Mouse (Mus musculus) urinary bladder, adult 2 months (tissue): ENCODE measurements around the gene Col1a1. TPM values are rescaled to one million over a fixed set of nuclear protein-coding genes. Genes with fewer than 3 reads are reported as not detected.

Experiments
- DNase-seq: peaks from one replicate; pipeline ENCODE4 v3.0.0; 2022; ENCODE audit warnings: low spot score
- polyA plus RNA-seq: library from polyadenylated mRNA; depleted of rRNA; stranded (reverse); fragments of >200 nt; gene quantifications from 2 replicates; pipeline ENCODE4 v1.2.3, GENCODE M21; 2012; rRNA removed

Col1a1 gene
- polyA plus RNA-seq, result 953 and 1,532 TPM in 2 replicates

DNA sequence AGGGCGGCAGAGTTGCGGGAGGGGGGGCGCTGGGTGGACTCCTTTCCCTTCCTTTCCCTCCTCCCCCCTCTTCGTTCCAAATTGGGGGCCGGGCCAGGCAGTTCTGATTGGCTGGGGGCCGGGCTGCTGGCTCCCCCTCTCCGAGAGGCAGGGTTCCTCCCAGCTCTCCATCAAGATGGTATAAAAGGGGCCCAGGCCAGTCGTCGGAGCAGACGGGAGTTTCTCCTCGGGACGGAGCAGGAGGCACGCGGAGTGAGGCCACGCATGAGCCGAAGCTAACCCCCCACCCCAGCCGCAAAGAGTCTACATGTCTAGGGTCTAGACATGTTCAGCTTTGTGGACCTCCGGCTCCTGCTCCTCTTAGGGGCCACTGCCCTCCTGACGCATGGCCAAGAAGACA lies at the start of gene Col1a1:
Gene Col1a1 (plus strand): TSS at position 180 of the 400 bp plus-strand sequence.
- peak; percentile 64 for DNase-seq

DNA sequence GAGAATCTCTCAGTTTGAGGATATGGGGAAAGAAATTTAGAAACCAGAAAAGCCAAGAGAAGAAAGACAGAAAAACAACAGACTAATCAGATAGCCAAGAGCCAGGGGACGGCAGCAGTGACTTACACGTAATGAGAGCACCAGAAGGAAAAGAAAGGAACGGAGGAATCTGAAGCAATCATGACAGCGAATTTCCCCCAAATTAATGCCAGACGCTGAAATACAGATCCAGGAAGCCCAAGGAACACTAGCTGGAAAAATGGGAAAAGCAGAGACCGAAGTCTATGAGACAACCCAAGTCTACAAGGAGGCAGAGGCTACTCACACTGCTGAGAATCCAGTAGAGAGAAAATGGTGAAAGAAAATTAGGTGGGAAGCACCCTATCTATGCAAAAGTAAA lies 44.9 kb upstream of the Col1a1 start:
- no peak for DNase-seq

DNA sequence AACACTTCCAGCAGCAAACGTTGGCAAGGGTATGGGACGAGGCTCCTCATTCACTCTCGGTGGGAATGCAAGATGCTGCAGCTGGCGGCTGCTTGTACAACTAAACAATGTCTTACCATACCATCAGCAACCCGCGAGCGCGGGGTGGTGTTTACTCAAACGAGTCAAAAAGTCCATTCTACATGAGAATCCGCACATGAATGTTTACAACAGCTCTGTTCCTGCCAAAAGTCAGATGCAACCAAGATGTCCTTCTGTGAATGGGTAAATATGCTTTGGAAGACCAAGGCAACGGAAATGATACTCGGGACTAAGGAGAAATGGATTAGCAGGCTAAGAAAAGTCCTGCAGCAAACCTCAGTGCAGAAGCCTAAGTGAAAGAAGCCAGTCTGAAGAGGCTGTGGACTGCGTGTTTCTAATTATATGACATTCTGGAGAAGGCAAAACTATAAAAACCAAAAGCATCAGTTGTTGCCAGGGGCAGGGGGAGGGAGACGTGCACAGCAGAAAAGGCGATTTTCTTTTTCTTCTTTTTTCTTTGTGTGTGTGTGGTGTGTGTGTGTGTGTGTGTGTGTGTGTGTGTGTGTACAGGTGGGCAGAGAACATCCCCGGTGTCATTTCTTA lies 39.2 kb upstream of the Col1a1 start:
- DNase-seq, result no peak

DNA sequence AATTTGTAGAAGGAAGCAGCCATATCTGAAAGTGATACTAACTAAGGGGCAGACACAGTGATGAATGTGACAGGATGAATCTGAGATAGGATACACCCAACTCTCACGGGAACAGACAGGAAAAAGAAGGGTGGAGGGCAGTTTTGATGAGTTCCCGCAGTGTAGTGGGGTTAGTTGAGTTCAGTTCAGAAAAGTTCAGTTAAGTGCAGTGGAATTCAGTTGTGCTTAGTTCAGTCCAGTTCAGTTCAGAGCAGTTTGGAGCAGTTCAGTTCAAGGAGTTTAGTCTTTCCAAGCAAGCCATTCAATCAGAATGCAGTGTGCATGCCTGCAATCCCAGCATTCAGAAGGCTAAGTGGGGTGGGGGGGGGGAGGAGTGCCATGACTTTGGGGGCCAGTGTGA lies 34.8 kb upstream of the Col1a1 start:
- DNase-seq, result no peak

DNA sequence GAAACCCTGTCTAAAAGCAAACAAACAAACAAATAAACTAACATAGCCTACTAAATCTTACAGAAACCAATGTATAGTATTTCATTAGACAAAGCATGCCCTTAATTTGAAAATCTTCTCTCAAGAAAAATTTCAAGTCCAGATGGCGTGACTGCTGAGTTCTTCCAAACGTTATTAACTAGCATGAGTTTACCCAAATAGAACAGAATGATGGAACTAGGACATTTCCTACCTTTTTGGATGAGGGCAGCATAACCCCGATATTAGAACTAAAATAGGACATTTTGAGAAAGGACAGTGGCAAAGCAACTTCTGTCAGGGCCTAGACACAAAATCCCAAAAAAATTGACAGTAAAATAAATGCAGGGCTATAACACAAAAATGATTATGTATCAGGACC lies 31.7 kb upstream of the Col1a1 start:
- no peak for DNase-seq

DNA sequence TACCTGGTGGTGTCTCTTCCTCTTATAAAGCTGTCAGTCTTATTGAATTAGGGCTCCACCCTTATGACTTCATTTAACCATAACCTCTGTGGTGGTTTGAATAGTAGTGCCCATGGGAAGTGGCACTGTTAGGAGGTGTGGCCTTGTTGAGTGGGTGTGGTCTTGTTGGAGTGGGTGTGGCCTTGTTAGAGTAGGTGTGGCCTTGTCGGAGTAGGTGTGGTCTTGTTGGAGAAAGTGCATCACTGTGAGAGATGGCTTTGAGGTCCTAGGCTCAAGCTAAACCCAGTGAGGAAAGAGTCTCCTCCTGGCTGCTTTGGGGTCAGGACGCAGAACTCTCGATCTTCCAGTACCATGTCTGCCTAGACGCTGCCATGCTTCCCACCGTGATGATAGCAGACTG lies 25.1 kb upstream of the Col1a1 start:
- no peak for DNase-seq

DNA sequence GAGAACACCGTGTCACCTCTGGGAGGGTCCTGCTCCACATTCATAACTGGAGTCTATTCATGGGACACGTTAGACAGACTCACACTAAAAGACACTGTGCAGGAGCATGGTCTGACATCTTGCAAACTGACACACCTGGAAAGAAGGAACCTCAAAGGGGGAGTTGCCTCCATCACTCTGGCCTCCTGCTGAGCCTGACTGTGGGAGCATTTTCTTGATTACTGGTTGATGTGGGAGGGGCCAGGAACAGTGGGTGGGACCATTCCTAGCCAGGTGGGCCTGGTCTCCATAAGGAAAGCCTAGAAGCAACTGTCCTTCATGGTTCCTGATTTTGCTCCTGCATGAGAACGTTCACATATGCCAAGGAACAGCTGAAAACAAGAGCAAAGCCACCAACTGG lies 23.5 kb upstream of the Col1a1 start:
- no peak for DNase-seq

DNA sequence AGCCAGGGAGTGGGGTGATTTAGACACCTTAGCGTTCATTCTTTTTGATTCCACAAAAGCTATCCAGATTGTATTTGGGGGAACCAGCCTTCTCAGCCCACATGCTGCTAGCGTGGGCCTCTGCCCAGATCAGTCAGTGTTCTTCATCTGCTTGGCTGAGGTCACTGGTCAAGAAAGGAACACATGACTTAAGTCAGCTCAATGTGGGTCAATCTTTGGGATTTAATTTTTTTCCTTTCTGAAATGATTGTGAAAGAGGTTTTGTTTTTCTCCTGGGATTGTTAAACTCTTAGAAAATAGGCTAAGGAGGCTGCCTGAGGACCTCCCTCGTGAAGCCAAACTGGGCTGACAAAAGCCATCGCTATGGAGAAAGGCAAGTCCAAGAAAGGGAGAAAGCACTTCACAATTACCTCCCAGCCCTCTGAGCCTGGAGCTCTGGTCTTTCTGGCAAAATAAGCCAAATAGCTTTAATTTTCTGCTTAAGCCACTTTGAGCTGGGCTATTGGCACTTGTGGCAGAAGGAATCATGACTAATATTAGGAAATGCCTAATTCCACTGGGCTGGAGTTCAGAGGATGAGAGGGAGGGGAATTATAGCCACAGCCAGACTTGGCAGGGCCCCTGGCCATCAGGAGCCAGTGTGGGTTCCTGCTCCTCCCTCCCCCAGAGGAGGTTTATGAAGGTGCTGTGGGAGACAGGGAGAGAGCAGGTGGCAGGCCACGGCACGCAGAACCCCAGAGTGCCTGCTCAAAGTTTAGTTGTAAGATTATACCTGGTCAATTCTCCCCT lies 22.5 kb upstream of the Col1a1 start:
- no peak for DNase-seq

DNA sequence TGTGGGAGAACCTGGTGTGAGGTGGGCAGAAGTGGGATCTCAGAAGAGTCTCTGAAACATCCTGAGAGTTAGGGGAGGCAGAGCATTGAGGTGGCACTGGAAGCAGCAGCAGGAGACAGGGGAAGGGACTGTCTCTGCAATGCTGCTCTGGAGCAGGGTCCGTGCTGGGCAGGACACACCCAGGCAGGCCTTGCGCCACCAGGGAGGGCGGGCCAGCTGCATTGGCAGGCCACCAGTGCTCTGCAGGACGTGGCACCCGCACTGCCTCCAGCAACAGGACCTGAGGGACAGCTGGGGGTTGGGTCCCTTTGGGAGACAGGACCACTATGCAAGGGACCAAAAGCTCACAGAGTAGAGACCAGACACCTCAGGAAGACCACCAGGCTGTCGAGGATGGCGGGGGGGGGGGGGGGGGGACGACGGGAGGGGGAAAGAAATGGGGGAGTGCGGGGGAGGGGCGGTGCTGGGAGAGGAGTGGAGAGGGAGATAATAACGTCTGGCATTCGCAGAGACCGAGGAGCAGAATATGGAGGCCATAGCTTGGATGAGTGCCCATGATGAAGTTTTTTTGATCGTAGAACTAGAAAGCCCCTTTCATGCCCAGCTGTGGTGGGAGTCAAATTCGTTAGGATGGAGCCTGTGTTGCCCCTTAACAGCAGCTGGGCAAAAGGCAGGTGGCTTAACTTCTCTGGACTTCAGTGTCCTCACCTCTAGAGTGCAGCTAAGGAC lies 20.2 kb upstream of the Col1a1 start:
- no peak for DNase-seq

DNA sequence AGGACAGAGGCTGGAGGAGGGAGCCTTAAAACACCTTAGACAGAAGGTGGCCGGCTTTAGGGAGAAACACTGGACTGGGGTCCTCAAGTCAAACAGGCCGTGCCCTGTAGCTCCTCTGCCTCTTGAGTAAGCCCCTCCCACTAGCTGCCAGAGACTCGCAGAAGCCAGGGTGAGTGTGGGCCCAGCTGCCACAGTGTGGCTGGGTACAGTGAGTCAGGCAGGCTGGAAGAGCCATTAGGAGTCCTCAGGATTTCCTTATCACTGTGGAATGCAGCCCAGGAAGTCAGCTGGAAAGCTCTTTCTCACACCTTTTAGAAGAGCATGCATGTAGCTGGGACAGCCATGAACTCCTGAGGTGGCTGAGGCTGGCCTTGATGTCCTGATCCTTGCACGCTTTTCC lies 19.5 kb upstream of the Col1a1 start:
- DNase-seq, result no peak

DNA sequence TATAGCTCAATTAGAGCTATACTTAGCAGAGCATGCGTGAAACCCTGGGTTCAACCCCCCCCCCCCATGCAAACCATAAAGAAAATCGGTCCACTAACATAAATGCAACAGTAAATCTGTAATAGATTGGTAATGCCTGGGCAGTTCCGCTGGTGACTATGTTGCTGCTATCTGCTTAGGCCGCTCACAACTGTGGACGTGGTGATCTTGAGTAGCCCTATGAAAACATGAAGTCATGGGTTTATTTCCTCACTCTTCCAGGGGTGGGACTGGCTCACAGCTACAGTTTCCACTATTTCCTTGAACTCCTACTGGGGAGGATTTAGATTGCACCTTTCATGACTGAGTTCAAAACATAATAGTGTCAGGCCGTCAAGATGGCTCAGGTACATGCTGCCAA lies 18.3 kb upstream of the Col1a1 start:
- DNase-seq, result no peak

DNA sequence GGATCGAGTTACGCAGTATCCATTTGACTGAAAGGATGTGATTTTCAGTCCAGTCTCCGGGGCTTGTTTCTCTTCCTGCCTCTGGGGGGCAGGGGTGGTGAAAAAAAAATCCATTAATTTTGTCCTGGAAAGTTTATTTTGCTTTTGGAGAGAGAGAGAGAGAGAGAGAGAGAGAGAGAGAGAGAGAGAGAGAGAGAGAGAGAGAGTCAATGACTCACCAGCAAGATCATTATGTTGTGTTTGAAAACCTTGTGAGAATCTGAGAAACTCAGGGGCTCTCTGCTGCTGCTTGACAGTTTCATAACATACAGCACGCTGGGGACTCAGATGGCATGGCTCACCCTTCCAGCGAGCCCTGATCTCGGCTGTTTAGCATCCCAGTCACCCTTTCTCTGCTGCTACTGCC lies 15.0 kb upstream of the Col1a1 start:
- DNase-seq, result no peak

DNA sequence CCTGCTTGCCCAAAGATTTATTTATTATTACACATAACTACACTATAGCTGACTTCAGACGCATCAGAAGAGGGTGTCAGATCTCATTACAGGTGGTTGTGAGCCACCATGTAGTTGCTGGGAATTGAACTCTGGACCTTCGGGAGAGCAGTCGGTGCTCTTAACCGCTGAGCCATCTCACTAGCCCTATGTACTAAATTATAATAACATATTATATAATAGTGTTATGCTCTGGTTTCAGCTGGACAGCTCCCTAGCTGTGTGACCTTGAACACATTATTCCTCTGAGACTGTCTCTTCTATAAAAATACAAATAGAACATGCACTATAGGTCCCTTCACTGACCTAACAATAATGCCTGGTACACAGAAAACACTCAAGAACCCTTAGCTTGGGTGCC lies 11.0 kb upstream of the Col1a1 start:
- no peak for DNase-seq

DNA sequence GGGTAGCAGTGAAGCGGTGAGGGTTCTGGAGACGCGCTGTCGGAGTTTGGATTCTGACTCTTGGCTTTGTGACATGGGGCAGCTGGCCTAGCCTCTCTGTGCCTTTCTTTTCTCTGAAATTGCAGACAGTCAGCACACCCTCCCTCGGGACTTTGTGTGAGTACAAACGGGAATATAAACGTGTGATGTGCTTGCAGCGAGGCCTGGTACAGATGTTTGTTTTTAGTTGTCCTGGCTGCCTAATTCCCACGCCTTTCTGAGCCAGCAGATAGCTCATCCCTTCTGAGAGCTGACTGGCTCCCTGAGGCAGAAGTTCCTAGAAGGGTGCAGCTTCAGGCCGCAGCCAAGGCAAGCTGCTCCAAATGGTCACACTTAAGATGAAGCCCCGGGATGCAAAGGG lies 9.6 kb upstream of the Col1a1 start:
- DNase-seq, result no peak

DNA sequence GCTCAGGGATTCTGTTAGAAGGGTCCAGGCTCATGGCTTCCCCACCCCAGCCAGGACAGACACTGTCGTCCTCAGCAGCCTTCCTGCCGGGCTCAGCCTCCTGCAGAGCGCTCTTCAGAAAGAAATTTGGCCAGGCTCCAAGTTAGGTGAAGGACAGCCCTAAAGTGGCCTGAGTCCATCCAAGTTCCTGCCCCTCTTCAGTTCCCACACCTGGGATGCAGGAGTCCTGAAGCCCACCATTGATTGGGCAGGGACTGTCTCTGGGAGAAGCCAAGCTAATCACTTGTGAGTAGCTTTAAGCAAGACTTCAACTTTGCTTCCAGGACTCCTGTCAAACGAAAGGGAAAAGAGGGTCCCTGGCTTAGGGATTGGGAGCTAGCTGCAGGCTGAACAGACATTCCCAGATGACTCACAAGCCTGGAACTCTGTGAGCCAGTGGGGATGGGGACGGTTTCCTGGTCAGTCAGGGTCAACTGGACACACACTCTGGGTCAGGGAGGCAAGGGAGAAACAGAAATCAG lies 8.2 kb upstream of the Col1a1 start:
- DNase-seq, result no peak

DNA sequence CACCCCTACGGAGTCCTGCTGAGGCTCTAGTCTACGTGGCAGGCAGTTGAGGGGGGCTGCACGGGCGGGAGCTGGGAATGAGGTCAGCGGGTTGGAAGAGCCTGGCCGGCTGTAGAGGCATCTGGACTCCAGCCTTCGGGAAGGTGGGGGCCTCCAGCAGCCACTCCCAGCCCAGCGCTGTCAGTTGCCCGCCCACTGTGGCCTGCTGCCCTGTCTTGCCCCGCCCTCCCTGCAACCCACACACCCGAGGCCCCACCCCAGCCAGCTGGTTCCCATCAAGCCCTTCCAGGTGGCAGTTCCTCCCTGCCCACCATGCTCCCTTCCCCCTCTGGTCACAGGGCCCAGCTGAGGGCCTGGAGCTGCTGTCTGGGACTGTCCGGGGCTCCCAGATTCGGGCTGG lies 7.2 kb upstream of the Col1a1 start:
- DNase-seq, result peak; percentile 58

DNA sequence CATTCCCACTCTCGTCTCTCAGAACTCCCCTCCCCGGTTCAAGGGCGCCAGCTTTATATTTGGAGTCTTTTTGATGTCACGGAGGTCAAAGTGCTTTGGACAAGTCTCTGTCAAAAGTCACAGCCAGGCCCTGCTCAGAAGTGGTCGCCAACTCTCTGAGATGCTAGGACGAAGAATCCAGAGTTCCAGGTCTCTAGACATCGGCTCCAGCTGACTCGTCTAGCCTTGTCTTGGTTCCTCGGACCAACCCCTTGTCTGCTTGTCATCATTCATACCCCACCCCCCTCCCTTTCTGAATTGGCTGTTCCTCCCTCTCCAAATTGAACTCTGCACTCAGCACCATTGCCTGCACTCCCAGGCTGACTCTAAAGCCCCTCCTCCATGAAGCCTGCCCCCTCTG lies 6.4 kb upstream of the Col1a1 start:
- no peak for DNase-seq

DNA sequence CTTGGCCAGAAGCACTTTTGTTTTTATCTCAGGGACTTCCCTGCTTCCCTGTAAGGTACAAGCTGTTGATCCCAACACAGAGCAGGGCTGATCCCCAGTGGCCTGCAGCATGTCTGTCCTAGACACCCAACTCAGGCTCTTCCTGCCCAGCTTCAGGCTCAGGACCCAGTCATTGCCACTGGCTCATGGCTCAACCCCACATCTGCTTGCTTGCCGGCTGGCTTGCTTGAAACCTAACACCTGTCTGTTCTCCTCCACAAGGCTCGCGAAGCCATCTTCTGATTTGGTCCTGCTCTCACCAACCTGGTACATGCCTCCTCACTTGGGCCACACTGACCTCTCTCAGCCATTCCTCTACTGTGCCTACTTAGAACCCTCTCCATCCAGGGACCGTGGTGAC lies 5.9 kb upstream of the Col1a1 start:
- no peak for DNase-seq

DNA sequence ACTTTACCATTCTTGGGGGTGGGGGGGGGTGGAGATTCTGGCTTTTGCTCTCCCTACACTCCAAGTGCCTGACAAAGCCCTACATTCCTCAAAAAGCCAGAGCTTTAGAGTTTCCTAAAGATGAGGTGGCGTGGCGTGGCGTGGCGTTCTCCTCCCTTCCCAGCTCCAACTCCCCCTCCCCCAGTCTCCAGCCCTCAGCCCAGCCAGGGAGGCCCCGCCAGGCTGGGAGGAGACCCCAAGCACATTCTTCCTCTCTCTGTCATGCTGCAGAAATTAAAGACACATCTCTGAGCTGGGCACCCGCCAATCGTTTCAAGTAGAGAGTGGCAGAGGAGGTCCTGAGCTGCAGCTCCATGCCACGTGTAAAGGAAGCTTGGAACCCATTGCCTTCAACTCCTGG lies 2.4 kb upstream of the Col1a1 start:
- no peak for DNase-seq

DNA sequence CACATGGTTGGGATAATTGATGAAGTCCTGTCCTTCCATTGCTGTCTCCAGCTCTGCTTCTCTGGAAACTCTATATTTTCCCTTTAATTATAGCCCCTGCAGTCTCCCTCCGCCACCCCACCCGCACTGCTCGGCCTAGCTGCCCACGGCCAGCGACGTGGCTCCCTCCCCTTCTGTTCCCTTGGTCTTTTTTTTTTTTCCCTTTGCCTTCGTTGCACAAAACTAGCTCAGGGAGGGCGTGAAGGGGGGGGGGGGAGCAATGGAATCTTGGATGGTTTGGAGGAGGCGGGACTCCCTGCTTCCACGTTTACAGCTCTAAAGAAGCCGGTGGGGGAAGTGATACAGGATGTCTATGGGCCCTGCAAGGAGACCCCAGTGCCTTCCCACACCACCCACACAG lies 1.5 kb upstream of the Col1a1 start:
- DNase-seq, result no peak

DNA sequence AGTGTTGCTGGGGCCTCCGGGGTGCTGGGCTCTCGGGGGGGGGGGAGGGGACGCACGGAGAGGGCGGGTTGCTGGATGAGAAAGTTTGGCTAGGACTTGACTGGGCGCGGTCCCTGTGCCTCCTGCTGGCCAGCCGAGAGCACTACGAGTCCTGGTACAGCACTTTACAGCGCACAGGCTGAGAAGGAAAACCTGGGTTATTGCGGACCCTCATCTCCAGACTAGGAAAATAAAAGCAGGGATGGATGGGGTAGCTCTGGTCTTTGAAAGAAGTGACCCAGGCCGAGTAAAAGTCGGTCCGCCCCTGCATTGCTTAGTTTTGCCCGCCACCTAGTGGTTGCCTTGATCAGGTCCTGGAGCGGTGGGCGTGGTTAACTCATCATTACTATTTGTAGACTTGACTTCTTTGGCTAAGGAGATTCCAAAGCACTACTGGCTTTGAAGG lies 849 bp downstream of the Col1a1 start:
- peak; percentile 71 for DNase-seq

DNA sequence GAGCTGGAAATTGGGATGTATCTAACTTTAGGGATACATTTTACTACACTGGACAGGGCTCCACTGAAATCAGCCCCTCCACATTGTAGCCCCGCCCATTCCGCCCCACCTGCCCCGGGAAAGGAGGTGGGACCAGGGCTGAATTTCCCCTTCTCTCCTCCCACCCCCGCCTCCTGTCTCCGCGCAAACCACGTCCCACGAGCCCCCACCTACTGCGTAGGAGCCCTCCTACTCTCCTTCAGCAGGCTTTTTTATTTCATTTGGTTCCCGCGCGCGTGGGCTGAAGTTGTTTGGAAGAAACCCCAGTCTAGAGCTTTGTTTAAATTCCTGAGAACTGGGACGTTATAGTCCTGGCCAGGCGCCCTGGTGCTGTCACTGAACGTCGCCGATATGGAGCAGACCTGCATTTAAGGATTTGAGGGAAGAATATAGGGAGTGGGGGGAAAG lies 1.3 kb downstream of the Col1a1 start:
- DNase-seq, result no peak

DNA sequence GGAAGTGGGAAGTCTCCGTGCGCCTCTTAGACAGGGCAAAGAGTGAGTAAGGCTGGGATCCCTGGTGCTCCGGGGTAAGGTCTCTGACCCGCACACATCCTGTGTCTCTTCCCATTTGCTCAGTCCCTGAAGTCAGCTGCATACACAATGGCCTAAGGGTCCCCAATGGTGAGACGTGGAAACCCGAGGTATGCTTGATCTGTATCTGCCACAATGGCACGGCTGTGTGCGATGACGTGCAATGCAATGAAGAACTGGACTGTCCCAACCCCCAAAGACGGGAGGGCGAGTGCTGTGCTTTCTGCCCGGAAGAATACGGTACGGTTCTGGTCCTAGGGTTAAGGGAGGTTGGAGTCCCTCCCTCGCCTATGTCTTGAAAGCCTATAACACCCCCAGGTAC lies 1.8 kb downstream of the Col1a1 start:
- DNase-seq, result no peak
